Mouse (Mus musculus) activated CD4-positive, CD25-positive, alpha-beta regulatory T cell, adult 4 months (primary cell): ENCODE data around the gene B230307C23Rik. TPM values are rescaled to one million over a fixed set of nuclear protein-coding genes. Genes with fewer than 3 reads are reported as not detected.
"Not testable (repeated sequence)": the region's sequence is repeated elsewhere in the genome, so short reads cannot be mapped to it uniquely, and the experiment has no call there.

ENCODE experiments used
- ATAC-seq: one replicate; pipeline ENCODE4 v1.8.0; 2017
- polyA plus RNA-seq, 2 experiments: library from polyadenylated mRNA; unstranded; fragments of 100-300 nt; shearing (Covaris generic); gene quantifications; one replicate each; pipeline ENCODE4 v1.2.1; 2017

Gene B230307C23Rik
- polyA plus RNA-seq, 2 experiments from 2014 or later, result 42.4 to 59.0 TPM

DNA sequence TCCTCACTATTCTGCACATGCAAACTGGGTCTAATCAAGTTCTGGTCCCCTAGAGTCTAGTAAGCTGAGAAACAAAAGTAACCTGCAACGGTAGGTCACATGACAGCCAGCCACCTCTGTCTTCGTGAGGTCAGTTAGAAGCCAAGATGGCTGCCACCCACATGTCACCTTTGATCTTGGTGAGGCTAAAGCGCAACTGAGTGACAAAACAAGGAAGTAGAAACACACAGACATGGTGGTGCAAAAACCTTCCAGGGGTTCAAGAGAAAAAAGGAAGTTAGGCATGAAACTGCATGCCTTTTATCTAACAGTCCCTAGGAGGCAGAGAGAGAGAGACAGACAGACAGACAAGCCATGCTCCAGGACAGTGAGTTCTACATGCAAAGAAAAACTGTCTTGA lies 25.0 kb downstream of the B230307C23Rik start:
- no peak for ATAC-seq

DNA sequence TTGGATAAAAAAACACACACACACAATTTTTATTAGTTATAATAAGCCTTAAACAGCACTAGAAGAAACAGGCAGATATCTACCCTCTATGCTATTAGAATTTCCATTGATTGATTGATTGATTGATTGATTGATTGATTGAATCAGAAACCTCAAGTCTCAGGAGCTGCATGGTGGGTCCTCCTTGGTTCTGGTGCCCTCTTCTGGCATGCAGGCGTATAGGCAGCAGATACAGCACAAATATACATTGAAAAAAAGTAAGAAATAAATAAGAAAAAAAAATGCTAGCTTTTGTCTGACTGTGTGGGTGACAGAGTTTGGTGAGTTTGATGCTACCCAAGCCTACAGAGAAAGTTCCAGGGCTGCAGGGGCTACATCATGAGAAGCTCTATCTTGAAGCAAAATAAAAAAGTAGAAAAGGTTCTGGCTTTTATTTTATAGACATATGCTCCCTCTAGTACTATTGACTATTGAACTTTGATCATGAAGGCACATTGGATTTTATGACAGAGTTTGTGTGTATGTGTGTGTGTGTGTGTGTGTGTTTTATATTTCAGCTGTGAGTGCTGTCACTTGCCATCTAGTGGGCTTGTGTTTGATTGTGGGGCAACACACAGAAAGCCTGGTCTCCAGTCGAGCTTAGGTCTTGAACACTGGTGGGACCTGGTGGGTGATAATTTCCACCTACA lies 25.7 kb downstream of the B230307C23Rik start:
- peak; percentile 65 for ATAC-seq

DNA sequence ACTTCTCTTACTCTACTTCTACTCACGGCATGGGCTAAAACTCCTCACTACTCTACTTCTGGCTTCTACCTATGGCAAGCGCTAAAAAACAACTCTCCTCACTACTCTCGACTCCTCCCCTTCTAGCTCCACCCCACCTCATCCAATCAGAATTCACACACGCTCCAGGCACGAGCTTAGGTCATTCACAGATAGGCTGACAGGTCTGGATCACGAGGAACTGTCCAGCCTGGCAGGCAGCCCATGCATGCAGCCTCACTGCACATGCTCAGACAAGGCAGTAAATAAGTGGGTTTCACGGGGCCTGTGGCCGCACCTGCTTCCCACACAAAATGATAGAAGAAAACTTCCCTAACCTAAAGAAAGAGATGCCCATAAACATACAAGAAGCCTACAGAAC lies 29.1 kb downstream of the B230307C23Rik start:
- not testable (repeated sequence) for ATAC-seq

DNA sequence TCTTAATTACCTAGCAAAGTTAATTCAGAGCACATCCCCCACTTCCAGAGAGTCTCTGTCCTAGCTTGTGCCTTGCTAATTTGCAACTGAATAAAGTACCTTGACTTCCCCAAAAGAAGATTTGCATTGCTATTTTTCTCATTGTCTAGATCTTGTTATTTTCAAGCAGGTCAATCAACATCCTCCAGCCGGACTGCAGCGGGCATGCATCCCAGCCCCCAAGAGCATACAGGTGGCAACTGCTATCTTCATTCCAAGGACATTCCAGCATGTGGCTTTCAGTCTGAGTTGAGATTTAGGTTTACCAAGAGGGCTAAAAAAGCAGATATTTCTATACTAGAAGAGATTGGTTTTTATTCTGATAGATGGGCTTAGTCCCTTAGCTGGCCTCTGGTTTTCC lies 37.9 kb downstream of the B230307C23Rik start:
- not testable (repeated sequence) for ATAC-seq

DNA sequence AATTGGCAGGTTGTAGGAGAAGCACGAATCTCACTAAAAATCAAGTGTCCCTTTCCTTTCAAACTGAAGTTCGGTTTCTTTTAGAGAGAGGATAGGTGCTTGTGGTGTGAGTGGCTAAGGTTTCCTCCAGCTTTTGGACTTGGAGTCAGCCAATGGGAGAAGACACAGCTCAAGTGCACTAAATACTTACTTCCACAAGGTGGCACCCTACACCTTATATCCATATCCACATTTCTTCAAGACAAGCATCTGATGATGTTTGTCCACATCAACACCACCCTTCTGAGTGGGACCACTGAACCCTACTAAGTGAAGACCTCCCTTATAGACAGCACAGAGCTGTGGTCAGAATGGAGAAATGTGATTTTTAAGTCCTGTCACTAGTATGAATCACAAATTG lies 44.6 kb downstream of the B230307C23Rik start:
- peak; percentile 97 for ATAC-seq

DNA sequence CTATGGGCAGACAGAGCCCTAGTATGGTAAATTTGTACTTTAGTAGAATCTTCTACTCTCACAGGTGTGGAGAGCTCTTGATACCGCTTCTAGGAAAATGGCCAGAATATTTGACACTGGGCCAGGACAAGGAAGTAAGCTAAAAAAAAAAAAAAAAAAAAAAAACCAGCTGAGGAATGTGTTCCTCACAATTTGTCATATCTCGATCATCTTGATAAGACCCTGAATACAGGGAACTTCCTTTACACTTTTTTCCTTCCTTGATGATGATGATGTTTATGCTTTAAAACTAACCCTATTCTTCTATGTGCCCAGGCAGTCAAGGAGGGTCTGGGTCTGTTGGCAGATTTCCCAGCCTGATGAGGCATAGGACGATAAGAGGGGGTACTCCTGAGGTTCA lies 82.3 kb downstream of the B230307C23Rik start:
- not testable (repeated sequence) for ATAC-seq

DNA sequence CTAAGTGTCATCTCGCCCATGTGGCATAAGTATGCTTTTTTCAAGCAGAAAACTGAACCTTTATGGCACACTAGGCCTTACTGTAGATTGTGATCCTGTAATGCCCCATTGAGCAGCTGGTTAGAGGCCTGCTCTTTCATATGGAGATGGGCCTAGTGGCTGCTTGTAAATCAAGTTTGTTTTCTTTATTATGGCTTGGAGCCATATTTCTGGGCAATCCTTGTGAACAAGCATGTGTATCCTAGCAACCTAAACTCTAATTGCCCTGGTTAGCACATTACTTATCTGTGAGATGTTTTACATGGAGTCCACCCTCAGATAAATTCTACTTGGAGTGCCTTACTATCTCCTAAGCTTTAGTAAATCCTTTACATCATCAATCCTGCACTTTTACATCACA lies 84.0 kb downstream of the B230307C23Rik start:
- ATAC-seq, result not testable (repeated sequence)

Other genes with a start within 250 kb of the B230307C23Rik start
- gene Ripk4, start 233.5 kb upstream of the B230307C23Rik start, polyA plus RNA-seq, result under 1 TPM in 1 of 2 experiments, not detected in 1; 0.25 TPM
- gene Prdm15, start 145.5 kb upstream of the B230307C23Rik start, polyA plus RNA-seq, result 10 to 100 TPM; 10.6 to 14.5 TPM
- 1 to 10 TPM; 6.3 to 7.9 TPM for gene C2cd2, start 34.7 kb upstream of the B230307C23Rik start, polyA plus RNA-seq
- 1 to 10 TPM; 7.4 to 7.7 TPM for gene Zbtb21, start 34.7 kb upstream of the B230307C23Rik start, polyA plus RNA-seq
- 10 to 100 TPM in 1 of 2 experiments, 1 to 10 TPM in 1; 7.7 to 11.6 TPM for gene A630089N07Rik, start 85.1 kb downstream of the B230307C23Rik start, polyA plus RNA-seq